Mouse (Mus musculus) stomach, embryonic 15.5 days (tissue): Measurements from ENCODE around the gene Tmem59l. TPM values are rescaled to one million over a fixed set of nuclear protein-coding genes. Genes with fewer than 3 reads are reported as not detected.

Experiments
- polyA plus RNA-seq: library from polyadenylated mRNA; unstranded; fragments of >200 nt; fragmentation: Nextera tagmentation; extraction: Ambion mirVana; gene quantifications from 2 replicates; pipeline ENCODE4 v1.2.1, GENCODE M21; 2015

Gene Tmem59l
- polyA plus RNA-seq, 1 experiment from 2014 or later: 3.5 TPM

Other genes with a start within 250 kb of the Tmem59l start
- 32.7 and 38.9 TPM in 2 replicates for gene Homer3, start 204.5 kb downstream of the Tmem59l start, polyA plus RNA-seq
- 46.3 and 49.8 TPM in 2 replicates for gene Ddx49, start 184.9 kb downstream of the Tmem59l start, polyA plus RNA-seq
- 379 and 398 TPM in 2 replicates for gene Cope, start 184.8 kb downstream of the Tmem59l start, polyA plus RNA-seq
- gene Cers1, start 171.6 kb downstream of the Tmem59l start, polyA plus RNA-seq: 4.2 and 4.4 TPM in 2 replicates
- 1.7 and 2.2 TPM in 2 replicates for gene Gdf1, start 157.5 kb downstream of the Tmem59l start, polyA plus RNA-seq
- gene Upf1, start 134.1 kb downstream of the Tmem59l start, polyA plus RNA-seq: 16.1 and 17.5 TPM in 2 replicates
- gene Comp, start 113.8 kb downstream of the Tmem59l start, polyA plus RNA-seq: 0.22 and 0.28 TPM in 2 replicates
- 15.4 and 18.8 TPM in 2 replicates for gene Crtc1, start 47.8 kb downstream of the Tmem59l start, polyA plus RNA-seq
- gene Klhl26, start 10.4 kb downstream of the Tmem59l start, polyA plus RNA-seq: 20.5 and 20.7 TPM in 2 replicates
- 2.9 and 4.1 TPM in 2 replicates for gene Crlf1, start 5.8 kb upstream of the Tmem59l start, polyA plus RNA-seq
- gene Rex1bd, start 19.4 kb upstream of the Tmem59l start, polyA plus RNA-seq: 125 and 130 TPM in 2 replicates
- gene Uba52, start 23.4 kb upstream of the Tmem59l start, polyA plus RNA-seq: 843 and 950 TPM in 2 replicates
- gene Fkbp8, start 40.4 kb upstream of the Tmem59l start, polyA plus RNA-seq: 292 and 304 TPM in 2 replicates
- gene Kxd1, start 40.6 kb upstream of the Tmem59l start, polyA plus RNA-seq: 58.5 and 60.1 TPM in 2 replicates
- gene Ell, start 52.1 kb upstream of the Tmem59l start, polyA plus RNA-seq: 16.1 and 17.7 TPM in 2 replicates
- 127 and 133 TPM in 2 replicates for gene Isyna1, start 107.0 kb upstream of the Tmem59l start, polyA plus RNA-seq
- 104 and 117 TPM in 2 replicates for gene Ssbp4, start 121.5 kb upstream of the Tmem59l start, polyA plus RNA-seq
- 3.7 and 3.9 TPM in 2 replicates for gene Lrrc25, start 128.8 kb upstream of the Tmem59l start, polyA plus RNA-seq
- gene Gdf15, start 145.1 kb upstream of the Tmem59l start, polyA plus RNA-seq: 0.95 and 1.4 TPM in 2 replicates
- 49.9 and 57.9 TPM in 2 replicates for gene Pgpep1, start 173.0 kb upstream of the Tmem59l start, polyA plus RNA-seq
- 271 and 297 TPM in 2 replicates for gene Lsm4, start 185.9 kb upstream of the Tmem59l start, polyA plus RNA-seq
- gene Jund, start 211.6 kb upstream of the Tmem59l start, polyA plus RNA-seq: 84.4 and 84.6 TPM in 2 replicates
- gene Iqcn, start 216.1 kb upstream of the Tmem59l start, polyA plus RNA-seq: 0.04 TPM in 1 of 2 replicates, not detected in the other
- 1.1 and 1.9 TPM in 2 replicates for gene Gm3336, start 231.2 kb upstream of the Tmem59l start, polyA plus RNA-seq
- 0.45 and 0.50 TPM in 2 replicates for gene Pde4c, start 236.4 kb upstream of the Tmem59l start, polyA plus RNA-seq